Mouse (Mus musculus): ENCODE data around the gene Rrbp1.
A peak's percentile ranks its signal among the peaks of the same experiment; 100 is the strongest.

The Rrbp1 gene

DNA sequence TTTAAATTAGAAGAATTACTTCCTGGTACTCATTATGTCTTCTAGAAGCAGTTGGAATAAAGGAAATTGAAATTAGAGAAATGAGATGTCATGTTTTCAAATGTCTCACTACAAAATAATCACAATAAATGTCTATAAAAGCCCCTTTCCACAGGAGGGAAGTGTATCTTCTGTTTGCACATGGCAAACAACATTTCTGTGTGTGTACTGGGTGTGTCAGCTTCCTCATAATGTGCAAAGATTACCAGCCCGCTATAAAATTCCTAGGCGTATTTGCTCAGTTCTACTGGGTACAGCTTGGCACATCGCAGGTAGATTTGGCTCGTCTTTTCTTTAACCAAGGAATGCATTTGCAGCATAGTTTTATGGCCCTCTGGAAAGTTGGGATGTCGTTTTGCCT is 93.4 kb downstream of the Rrbp1 start:
- DNase-seq (ENCODE audit: low spot score in 2 of 2) = no peak

DNA sequence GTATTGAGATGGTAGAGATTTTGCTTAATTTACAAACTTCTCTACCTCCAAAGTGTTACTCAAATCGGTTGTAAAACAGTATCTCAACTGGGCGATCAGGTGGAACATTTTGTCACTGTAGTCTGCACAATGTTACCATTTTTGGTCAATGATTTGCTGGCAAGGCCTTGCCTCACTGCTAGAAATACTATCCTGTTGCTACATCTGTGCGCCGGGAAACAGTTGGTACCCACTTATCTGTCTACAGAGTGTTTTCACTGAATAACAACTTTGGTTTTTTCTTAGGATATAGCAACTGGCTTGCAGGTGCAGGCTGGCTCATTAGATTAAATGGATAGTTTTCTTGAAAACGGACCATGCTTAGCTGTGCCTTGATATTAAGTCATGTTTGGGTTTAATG is 94.8 kb downstream of the Rrbp1 start:
- no peak for DNase-seq (ENCODE audit: low spot score in 2 of 2)

DNA sequence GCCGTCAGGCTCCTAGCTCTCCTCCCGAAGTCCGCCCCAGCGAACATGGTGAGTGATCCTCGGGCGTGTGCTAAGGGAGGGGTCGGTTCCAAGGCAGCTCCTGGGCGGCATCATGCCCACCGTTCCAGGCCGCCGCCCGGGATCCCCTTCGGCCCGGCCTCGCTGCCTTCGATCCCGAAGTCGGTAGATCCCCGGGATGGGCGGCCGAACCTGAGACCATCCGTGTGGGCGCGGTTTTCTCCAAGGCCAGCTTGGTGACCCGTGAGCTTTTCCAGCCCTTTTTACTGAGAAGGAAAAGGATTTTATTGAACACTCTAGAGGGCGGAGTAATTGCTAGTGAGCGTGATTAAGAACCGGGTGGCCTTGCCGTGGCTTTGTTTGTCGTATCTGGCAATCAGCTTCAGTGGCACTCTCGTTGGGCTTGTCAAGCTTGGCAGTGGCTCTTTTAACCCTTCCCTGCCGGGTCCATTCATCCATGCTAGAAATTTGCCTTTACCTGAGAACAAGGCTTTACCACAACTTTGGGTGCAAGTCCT is 95.4 kb downstream of the Rrbp1 start:
- DNase-seq (ENCODE audit: low spot score in 2 of 2) = peak; percentile 53 to 54

DNA sequence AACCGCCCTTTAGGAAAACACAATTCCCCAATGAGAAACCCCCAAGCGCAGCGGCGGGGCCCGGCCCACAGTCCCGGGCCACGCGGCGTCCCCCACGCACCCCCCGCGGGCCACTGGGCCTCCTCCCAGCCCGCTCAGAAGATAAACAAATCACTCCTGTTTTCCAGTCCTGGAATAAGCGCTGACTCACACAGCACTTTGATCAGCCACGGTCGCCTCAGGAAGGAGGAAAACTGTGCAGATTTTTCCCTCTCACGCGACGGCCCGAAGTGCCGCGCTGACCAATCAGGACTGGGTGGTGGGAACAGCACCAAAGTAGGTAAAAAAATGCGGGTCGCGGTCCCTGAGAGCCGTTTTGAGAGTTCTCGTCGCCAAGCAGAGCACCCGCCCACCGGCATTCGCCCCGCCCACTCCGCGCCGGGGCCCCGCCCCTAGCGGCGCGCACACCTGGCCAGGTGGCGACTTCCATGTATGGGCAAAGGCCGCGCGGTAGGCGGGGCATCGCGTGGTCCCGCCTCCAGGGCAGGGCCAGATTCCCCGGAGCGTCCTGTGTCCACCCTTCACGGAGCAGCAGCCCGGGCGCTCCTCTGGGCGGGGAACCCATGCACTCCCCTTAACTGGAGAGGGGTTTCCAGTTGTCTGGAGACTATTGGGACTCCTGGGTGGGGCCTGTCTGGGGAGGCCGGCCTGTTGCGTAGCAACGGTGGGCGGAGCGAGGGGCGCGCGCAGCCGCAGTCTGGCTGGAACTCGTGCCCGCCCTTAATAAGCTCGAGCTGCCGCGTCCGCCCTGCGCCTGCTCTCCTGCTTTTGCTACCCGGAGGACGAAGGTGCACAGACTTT is 96.1 kb downstream of the Rrbp1 start, which contains the start of gene Dstn:
Dstn (plus strand) TSS at position 561 of the 840 bp plus-strand sequence.
- peak; percentile 98 to 99 for DNase-seq (ENCODE audit: low spot score in 2 of 2)

DNA sequence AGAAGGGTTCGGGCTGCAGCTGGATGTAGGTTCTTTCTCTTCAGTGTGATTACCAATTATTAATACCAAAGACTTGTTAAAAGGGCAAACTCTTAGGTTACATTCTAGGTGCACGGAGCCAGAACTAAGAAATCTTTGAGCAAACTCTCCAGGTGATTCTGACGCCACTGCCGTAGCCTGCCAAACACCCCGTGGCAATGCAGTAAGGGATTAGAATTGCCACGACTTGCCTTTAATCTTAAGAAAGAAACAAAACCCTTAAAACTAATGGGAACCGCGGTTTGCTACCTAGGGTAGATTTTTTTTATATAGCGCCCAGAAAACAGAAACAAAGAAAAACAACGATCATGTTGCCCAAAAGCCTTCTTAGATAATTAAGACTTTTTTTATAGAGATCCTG is 96.8 kb downstream of the Rrbp1 start:
- no peak for DNase-seq (ENCODE audit: low spot score in 2 of 2)

DNA sequence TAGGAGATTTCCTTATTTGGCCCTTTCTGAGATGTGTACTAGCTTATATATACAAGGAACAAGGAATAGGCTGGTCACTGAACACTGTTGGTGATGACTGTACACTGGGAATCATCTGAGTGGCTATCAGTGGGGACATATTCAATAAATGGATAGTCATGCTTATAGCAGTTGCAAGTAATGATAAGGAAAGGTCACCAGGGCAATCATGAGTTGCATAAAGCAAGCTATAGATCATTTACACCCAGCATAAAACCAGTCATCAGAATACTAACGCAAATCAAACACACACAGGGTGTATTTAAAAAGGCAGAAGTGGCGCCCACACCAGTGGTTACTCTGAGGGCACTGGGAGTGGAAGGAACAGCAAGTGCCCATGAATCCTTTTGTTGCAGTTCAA is 98.9 kb downstream of the Rrbp1 start:
- DNase-seq (ENCODE audit: low spot score in 2 of 2) = no peak

DNA sequence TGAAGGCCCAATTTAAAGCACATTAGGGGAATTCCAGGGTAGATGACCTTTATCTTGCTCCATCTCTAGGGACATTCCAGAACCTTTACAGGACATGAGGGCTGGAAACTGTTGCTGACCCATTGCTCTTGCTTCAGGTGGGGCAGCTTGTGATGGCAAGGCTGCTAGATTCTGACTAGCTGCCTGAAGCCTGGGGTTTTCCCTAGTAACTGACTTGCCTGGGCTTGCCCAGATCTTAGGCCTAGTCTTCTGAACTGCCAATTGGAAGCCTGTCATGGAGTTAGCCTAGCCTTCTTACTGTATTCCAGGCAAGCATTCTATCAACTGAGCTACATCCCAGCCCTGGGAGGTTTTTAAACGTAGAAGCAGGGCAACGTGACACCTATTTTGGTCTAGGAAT is 101.8 kb downstream of the Rrbp1 start:
- DNase-seq (ENCODE audit: low spot score in 2 of 2) = no peak

DNA sequence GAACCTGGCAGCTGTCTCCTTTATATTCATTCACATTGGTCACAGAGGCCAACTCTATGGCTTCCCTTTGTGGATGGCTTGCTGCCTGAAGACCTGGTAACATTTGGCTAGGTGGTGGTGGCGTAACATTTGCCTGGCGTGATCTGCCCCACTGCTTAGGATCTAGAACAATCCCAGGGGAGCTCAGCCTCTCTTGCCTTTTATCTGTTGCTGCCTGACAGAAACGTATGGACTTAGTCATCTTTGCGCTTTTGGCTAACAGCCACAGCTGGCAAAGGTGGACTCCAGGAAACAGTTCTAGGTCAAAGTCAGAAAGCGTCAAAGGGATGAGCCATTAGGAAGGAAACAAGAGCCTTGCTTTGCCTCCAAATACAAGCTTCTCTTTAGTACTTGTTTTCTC is 106.2 kb downstream of the Rrbp1 start:
- DNase-seq (ENCODE audit: low spot score in 2 of 2) = no peak

DNA sequence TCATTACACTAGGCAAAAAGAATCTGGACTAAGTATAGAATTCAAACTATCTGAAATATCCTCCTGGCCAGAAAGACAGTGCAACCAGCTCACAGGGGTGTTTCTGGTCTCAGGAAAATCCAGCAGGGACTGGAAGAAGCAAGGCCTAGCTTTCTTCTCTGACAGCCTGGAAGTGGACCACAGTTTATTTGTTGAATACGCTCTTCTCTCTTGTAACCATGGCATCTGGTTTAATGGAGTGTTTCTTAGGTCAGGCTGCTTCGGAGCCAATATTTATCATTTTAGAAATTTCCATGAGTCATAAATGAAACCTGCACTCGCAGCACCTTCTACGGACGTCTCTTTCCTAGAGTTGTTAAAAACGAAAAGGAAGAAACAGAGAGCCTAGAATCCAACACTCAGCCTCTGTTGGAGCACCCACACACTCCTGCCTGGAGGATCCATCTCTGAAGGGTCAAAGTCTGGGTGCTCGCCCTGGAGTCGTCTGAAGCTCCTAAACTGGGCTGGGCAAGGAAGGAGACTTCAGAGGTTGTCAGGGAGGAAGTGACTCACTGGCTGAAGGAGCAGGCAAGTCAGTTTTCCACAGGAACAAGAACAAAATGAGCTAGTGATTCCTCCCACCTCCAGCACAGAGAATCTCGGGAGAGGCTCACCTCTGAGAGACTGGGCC is 107.6 kb downstream of the Rrbp1 start:
- DNase-seq (ENCODE audit: low spot score in 2 of 2) = peak in 1 of 2 experiments; percentile 37

DNA sequence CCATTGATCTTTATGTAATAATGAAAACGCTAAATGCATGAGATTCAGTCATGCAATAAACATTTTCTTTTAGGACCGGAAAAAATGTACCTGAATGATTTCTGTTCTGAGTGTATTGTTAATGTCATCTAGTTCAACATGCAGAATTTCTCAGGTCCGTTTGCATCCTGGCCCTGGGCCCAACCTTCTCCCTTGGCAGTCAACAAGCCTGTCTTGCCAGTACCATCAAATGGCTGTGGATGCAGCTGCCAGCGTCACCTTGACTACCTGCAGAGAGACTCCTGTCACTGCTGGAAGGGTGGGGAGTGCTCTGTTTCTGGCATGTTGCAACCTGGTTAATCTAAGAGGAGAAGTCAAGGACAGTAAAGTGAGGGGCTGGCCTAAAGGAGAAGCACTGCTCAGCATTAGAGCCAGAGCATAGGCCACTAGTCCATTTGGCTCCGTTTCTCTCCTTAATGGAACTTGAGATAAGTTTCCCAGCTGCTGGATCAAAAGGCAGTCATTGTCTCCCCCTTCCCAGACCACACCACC is 110.2 kb downstream of the Rrbp1 start:
- no peak for DNase-seq (ENCODE audit: low spot score in 2 of 2)

DNA sequence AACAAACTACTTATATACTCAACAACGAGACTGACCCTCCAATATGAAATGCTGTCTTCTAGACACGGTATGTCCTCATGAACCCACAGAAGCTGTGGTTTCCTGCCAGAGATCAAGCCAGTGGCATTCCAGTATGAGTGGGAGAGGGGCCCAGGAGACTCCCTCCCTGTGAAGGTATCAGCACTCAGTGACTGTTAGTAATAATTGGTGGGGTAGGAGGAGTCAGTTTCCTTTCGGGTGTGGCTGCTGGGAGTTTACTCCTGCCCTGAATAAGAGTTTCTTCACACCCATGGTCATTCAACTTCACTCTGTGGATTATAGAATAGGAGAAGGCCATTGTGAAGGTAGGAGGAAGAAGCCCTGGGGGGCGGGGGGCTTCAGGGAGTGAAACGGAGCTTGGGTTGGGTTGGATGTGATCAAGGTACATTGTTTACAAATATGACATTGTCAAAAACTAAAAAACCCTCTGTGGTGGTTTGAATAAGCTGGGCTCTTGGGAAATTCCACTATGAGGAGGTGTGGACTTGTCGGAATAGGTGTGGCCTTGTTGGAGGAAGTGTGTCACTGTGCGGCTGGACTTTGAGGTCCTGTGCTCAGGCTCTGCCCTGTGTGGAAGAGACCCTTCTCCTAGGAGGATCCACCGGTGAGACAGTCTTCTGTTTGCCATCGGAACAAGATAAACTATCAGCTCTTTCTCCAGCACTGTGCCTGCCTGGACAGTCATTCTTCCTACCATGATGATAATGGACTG is 111.4 kb downstream of the Rrbp1 start:
- DNase-seq (ENCODE audit: low spot score in 2 of 2) = no peak
